ENCODE assay signal across 15 mouse cellular contexts in genomic region chr5:114655721-114656120, GRCm38 (mm10). TPM values are rescaled to one million over a fixed set of nuclear protein-coding genes. Genes with fewer than 3 reads are reported as not detected.
"Had no signal": no experiment of that assay in that cellular context is flagged by ENCODE, and none has a peak within 500 bp of the region (broad histone marks: within the 10 kb centered on the region; RNA-seq: fewer than 3 reads in every experiment).

No protein-coding gene starts in this region.

- ATAC-seq: liver, embryonic 12.5 days; midbrain, embryonic 15.5 days had no signal

- H3K9ac ChIP-seq: limb, embryonic 15.5 days; liver, embryonic 12.5 days; lung, embryonic 14.5 days; midbrain, embryonic 15.5 days; neural tube, embryonic 12.5 days; stomach, embryonic 15.5 days had no signal

- H3K9me3 ChIP-seq: limb, embryonic 15.5 days; liver, embryonic 12.5 days; midbrain, embryonic 10.5 days; midbrain, embryonic 15.5 days; neural tube, embryonic 12.5 days; stomach, embryonic 15.5 days had no signal

- DNase-seq: lung, embryonic 14.5 days; lung, postnatal 10 days; lung, postnatal 4 days; retina, postnatal 1 day; right cerebral cortex, postnatal 4 days; thymus, adult 2 months; thymus, postnatal 25 days had no signal

- H3K36me3 ChIP-seq: limb, embryonic 15.5 days; liver, embryonic 12.5 days; midbrain, embryonic 10.5 days; midbrain, embryonic 15.5 days; neural tube, embryonic 12.5 days; stomach, embryonic 15.5 days had no signal

- H3K4me3 ChIP-seq: left cerebral cortex, adult 2 months; limb, embryonic 15.5 days; liver, embryonic 12.5 days; midbrain, embryonic 10.5 days; midbrain, embryonic 15.5 days; neural tube, embryonic 12.5 days; stomach, embryonic 15.5 days had no signal

- H3K27ac ChIP-seq: left cerebral cortex, adult 2 months; limb, embryonic 15.5 days; liver, embryonic 12.5 days; midbrain, embryonic 10.5 days; midbrain, embryonic 15.5 days; neural tube, embryonic 12.5 days; stomach, embryonic 15.5 days had no signal

- H3K4me2 ChIP-seq: liver, embryonic 12.5 days; lung, embryonic 14.5 days; midbrain, embryonic 15.5 days; neural tube, embryonic 12.5 days; stomach, embryonic 15.5 days had no signal

RNA-seq across cellular contexts. Expression of gene Trpv4, which starts 2.5 kb away (rescaled TPM):
- total RNA-seq: monocyte, adult 5-6 weeks had no signal
